Mouse (Mus musculus) heart, postnatal 25 days (tissue): ENCODE data around the gene Espnl. TPM values are rescaled to one million over a fixed set of nuclear protein-coding genes. Genes with fewer than 3 reads are reported as not detected.

Experiments used
- DNase-seq: peaks from one replicate; pipeline ENCODE4 v3.0.0; 2022; ENCODE audit warnings: low spot score
- intact Hi-C: fragments of 180-260 bp; cut with DNase I; formaldehyde crosslinking; loops from one replicate; pipeline ENCODE4 v1.15.1; 2025
- total RNA-seq, 2 experiments: library from RNA; stranded (reverse); gene quantifications; 2 replicates each; pipeline ENCODE4 v1.2.3; 2021

Gene Espnl
- under 1 TPM in 1 of 2 experiments, not detected in 1; 0.05 TPM for total RNA-seq

DNA sequence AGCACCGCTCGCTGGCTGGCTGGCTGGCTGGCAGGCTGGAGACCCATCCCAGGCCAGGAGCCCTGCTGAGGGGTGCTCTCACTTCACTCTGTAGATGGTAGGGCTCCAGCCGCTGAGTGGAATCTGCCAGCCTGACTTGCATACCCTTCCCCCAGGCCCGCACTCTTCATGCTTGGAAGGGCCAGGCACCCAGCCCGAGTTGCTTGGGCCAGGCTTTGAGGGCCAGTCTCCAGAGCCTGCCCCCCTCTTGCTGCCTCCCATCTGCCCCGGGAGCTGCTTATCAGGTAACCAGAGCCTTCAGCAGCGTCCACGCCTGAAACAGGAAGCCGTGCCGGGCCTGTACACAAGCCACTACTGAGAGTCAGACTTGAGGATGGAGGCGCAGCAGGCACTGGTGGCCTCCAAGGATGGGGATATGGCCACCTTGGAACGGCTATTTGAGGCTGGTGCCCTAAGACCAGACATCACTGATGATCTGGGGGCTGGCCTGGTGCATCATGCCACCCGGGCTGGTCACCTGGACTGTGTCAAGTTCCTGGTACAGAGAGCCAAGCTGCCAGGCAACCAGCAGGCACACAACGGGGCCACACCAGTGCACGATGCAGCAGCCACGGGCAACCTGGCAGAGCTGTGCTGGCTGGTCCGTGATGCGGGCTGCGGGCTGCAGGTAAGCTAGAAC is at the start of gene Espnl:
Espnl (plus strand) TSS at position 316 of the 679 bp plus-strand sequence.
- intact Hi-C loops: no loop called here
- DNase-seq: no peak

DNA sequence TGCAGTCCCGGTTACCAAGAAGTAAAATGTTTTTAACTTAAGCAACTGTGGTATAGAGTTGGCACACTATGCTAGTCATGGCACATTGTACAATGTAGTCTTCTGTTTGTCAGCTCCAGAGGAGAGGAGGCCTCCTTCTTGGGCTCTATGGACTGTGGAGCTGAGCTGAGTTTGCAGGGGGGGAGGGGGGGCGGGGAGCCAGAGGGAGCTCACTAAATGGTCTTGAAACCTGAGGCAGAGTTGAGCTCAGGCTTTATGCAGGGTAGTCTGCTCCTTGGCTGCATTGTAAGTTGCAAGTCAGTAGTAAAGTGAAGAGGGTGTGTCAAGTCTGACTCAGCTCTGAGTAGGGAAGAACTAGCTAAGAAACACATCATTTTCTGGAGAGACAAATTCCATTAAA is 49.6 kb upstream of the Espnl start:
- intact Hi-C loops: no loop called here

DNA sequence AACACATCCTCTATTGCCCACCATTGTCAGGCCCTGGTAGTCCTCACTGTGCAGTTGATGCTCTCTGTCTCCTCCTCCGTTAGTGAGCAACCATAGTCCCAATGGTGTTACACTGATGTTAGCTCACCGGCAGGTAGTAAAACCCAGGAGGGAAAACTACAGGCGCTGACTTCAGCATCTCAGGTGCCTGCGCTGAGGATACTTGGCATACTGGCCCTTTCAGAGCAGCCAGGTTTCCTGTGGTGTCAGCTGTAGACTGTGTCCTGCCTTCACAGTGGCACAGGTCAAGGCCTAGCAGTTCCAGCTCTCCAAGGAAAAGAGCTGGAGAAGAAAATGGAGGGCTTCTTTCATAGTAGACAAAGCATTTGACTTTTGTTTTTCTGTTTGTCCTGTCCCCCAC is 45.3 kb upstream of the Espnl start:
- intact Hi-C loops: no loop called here
- DNase-seq: no peak

More for the DNA sequence above, 49.6 kb upstream of the Espnl start:
- DNase-seq: no peak

DNA sequence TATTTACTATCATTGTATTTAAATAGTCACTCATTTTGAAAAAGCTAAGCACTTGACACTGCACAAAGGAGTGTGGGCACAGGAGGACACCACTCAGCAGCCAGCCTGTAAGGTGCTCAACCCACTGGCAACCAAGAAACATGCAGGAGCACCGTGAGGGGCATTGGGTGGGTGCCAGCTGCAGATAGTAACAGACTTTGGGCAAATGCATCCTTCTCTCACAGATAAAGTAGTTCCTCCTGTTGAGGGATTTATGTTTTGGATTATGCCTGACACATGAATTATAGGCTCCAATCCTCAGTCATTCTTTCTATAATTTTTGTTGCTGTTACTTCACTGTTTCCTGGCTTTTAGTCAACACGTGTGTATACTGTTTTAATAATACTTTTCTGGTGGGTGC is 44.4 kb upstream of the Espnl start:
- DNase-seq: no peak

DNA sequence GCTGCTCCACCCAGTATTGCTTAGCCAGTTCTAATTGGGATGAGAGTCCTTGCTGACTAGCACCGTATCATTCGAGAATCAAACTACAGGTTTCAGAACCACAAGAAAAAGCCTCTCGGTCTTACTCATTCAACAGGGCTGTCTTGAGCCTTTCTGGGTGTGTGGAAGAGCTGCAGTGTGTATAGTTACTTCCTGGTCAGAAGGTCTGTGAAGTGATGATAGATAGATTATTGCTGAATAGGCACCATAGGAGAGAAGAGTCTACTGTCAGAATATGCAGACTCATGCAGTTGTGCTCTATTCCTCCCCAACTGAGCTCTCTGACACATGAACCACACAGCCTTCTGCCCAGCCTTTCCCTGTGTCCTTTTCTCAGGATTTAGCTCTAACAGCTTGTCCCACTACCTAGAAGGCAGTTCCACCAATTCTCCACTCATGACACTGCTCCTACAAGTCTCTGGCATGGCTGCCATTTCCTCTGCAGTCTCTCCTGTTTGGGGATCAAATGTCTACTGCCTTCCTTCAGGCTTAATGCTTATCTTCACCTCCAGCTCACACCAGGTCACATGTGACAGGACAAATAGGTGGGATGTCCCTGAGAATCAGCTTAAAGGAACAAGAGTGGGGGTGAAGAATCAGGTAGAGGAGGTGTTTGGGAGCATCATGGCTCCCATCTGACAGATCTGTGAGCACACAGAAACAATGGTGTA is 43.3 kb upstream of the Espnl start:
- intact Hi-C loops: no loop called here
- DNase-seq: no peak

More for the DNA sequence above, 44.4 kb upstream of the Espnl start:
- intact Hi-C loops: no loop called here

DNA sequence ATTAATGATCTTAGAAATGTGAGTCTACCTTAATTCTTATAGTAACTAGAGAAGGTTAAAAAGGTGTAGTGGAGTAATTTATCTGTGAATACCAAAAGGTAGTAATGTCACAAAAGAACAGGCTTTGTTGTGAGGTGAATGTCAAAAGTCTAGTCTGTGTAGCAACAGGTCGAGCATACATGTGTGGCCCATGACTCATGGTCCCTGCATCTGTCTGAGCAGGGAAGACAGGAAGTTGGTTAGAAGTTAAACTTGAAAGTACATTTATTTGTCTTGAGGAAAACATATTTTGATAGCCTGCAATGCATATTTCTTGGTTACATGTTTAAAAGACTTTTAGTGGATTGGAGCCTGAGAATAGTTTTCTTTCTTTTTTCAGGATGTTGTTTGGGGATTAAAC is 42.7 kb upstream of the Espnl start:
- DNase-seq: no peak
- intact Hi-C loops: no loop called here

DNA sequence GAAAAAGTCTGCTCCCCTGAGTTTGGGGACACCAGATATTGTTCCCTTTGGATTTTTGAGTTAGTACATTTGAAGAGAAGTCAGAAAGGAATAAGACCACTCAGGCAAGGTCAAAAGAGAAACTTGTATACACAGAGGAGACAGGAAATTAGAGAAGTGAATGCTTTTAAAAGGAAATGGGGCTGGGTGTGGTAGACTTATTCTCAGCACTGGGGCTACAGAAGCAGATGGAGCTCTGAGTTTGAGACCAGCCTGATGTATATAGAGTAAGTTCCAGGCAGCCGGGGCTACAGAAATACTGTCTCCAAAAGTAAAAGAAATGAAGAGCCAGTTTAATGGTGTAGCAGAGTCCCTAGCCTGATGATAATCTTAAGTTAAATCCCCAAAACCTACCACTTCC is 39.3 kb upstream of the Espnl start:
- intact Hi-C loops: no loop called here
- DNase-seq: no peak

DNA sequence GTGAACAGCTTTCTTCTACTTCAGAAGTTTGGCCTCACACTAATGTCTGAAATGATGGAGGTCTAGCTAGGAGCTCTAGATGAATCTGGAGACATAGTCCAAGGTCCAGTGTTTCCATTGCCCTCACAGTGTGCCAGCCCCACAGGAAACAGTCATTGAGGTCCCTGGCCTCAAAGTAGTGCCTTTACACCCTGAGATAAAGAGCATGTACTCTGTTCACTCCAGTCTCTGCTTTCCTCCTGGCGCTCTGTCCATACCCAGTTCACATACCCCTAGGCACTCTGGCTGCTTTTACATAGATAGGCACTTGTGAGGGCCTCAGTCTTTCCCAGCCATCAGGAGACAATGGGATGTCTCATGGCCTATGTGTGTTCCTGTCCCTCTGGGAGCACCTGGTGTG is 32.5 kb upstream of the Espnl start:
- intact Hi-C loops: no loop called here
- no peak for DNase-seq

DNA sequence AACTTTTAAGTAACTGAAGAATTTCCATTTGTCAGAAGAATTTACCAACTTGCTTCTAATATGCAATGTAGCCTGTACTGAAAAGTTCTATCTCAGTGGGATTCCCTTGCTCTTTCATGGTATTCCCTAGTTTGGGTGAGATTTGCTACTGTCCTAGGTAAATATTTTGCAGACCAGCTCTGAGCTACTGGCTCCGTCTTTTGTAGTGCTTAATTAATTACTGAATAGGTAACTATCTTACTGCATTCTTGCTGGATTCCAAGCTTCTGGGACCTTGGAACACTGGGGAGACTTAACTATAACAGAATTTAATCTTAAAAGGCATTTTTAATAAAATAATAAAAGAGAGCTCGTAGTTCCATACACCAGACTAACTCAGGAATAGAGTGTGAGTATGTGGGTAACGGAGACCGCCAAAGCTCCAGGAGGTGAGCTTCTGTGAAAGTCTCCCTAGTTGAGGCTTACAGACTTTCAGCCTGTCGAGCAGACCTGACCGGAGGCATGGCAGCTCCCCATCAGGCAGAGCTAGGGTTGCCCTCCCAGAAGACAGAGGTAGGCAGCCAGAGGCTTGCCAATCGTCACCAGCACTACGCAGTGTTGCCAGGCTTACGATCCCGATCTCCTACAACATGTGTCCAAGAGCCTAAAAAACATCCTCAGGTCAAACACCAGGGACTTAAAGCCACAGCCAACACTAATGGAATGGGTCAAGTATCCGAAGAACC is 29.6 kb upstream of the Espnl start:
- DNase-seq: no peak
- intact Hi-C loops: no loop called here

DNA sequence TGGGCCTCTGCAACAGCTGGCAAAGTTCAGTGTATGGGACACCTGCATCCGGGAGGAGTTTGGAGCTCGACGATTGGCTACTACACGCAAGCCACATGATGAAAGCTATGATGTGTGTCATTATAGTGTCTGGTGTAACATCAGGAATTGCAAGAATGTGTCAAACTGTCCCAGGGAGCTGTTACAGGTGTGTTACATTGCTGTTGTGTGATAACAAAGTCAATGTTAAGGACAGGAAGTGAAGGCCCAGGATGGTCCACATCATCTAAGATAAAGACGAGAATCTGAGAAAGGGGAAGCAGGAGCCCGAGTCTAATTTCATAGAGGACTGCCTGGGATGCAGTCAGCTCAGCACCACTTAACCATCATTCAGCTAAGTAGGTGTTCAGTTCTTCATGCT is 26.3 kb upstream of the Espnl start:
- DNase-seq: no peak
- intact Hi-C loops: loop anchor here (5.0 kb wide), 1 partner anchor 43 kb away; the partner anchor contains the start of gene Ube2f

DNA sequence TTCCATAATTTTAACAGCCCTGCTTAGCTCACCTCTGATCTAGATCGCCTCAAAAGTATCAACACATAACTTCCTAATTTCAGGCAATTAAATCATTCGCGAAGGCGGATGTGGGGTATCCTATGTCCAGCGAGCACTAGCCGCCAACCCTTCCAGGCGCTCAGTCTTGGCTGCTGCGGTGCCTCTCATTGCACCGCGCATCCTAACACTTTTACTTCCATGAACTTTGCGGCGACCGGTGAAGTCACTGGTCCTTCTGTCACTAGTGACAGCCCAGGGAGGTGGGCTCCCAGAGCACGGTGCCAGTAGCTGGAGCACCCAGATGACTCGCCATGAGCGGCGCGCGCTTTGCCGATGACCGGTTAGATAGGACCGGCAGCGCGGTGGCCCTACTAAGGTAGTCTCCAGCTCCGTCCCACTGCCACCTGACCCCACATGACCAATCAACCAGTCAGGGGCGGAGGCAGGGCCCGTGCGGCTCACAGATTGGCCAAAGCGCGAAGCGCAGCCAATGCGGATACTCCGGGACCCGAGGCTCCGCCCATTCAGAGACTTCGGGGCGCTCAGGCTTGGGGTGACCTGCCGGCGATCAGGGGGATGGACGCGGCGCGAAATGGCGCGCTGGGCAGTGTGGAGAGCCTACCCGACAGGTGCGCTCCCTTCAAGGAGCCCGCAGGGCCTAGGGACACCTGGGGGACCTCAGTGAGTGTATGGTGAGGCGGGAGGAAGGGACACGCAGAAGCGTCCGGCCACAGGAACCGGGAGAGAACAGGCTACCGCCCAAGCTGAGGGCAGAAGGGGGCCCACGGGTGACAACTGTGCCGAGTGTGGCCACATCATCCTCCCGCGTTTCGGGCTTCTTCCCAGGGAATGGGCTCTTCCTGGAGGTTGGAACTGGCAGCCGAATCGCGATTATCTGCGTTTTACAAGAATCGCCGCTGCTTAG is 23.8 kb upstream of the Espnl start, which contains the start of gene Scly:
Scly (plus strand) TSS at position 540 of the 946 bp plus-strand sequence.
- intact Hi-C loops: loop anchor here (5.0 kb wide), 1 partner anchor 46 kb away; the partner anchor contains the start of gene Ube2f
- peak; percentile 95 for DNase-seq

DNA sequence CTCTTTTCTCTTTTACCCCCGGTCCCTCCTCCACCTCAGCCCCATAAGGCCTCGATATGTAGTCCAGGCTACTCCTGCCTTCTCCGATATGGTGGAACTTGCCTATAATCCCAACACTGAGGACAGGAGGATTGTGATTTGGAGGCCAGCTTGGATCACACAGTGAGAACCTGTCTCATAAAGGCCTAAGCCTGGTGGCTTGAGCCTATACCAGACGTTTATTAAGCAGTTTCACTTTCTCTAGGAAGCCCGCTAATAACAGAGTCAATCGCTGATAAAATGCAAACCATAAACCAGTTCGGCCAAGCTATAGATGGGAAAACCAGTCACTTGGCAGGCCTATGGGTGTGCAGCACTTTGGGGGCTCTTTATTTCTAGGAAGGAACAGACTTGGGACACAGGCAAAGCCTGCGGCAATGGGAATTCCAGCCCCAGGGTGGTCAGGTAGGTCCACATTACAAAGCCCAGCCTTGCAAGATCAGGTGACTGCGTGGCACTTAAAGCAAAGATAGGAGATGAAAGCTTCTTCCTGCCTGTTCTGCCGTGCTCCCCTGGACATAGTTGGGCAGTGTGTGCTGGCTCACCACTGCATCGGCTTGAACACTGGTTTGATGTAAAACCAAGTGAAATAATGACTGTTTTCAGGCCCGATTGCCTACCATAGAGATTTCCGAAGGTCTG is 22.7 kb upstream of the Espnl start:
- no peak for DNase-seq
- intact Hi-C loops: loop anchor here (5.0 kb wide), 1 partner anchor 47 kb away; the partner anchor contains the start of gene Ube2f

DNA sequence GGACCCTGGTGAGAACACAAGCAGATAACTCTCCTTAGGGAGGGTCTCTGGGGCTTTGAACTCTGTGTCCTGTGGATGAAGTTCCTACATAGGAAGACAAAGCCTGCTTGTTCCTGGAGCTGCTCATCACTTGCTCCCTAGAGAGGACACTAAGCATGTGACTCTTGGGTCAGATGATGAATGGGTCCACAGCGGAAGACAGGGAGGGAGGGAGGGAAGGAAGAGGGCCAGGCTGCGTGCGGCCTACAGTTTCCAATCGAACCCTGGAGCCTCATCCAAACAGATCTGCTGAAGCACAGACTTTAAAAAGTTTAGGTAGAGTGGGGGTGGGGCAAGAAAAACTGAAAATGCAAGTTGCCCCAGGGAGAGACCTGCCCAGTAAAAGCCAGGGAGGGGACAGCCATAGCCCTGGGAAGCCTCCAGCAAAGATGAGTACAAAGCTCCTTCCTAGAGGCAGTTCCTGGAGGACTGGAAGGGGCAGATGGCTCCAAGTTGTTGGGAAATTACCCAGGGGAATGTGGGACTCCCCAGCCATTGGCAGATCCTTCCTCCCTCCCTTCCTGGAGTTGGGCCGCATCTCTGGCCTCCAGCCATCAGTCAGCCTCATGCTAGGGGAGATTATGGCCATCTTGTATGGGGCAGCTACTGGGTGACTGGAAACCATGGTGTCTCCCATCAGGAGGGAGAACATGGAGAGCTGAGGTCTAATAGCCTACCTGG is 22.0 kb upstream of the Espnl start:
- peak; percentile 17 for DNase-seq
- intact Hi-C loops: loop anchor here (5.0 kb wide), 1 partner anchor 48 kb away; the partner anchor contains the start of gene Ube2f

DNA sequence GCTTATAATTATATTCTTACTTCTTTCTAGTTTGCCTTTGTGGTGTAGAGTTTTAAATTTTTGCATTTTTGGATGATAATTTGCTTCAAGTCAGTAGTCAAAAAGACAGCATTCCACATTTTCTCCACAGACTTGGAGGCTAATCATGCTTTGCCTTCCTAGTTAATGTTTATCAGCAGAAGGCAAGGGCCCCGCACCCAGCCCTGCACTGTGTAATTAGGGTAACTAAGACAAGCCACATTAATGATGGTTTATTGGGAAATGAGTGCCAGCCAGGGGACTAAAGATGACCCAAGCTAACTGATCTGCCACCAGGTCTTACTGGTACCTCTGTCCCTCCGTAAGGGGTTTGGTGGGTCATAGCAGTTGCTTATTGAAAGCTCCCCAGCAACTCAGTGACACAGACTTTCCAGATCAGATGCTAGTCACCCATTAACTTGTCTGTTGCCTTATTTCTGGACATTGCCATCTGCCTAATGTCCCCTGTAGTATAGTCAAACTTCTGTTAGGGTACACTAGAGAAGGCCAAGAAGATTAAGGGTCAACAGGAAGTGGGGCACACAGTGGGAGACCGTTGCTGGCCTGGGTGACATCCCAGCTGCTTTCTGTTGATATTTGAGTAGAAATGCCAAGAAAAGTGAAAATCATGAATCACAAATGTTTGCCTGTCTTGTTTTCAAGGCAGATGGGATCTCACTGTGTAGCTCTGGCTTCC is 20.5 kb upstream of the Espnl start:
- intact Hi-C loops: no loop called here
- DNase-seq: no peak

DNA sequence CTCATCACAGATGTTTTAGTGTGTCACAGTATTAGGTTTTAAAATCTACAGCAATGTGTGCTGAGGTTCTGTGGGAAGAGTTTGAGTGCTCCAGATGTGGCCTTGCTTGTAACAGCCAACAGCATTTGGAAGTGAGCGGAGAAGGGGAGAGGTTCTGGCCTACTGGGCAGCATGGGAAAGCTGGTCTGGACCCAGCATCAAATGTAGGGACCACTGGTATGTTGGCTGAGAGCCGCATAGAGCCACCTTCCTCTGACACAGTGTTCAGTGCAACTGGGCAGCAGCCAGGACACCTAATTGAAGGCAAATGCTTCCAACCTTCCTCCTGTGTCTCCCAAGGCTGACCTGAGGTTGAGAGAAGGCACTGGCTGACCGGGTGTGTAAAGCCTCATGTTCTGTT is 19.9 kb upstream of the Espnl start:
- intact Hi-C loops: no loop called here
- DNase-seq: no peak

DNA sequence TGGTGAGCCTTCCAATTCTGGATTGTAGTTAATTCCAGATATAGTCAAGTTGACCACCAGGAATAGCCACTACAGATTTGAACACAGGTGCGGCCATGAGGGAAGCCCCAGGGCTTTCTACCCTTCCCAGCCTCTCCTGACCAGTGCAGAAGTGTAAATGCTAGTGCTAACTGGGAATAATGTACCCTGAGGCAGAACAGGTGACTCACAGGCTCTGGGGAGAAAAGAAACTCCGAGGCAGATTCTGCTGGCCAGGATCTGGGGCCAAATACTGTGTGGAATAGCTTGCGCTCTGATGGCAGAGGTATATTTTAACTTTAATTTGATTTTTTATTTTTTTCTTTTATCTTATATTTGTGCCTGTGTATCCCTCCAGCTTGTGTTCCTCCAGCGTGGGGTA is 17.3 kb upstream of the Espnl start:
- intact Hi-C loops: no loop called here
- DNase-seq: no peak

DNA sequence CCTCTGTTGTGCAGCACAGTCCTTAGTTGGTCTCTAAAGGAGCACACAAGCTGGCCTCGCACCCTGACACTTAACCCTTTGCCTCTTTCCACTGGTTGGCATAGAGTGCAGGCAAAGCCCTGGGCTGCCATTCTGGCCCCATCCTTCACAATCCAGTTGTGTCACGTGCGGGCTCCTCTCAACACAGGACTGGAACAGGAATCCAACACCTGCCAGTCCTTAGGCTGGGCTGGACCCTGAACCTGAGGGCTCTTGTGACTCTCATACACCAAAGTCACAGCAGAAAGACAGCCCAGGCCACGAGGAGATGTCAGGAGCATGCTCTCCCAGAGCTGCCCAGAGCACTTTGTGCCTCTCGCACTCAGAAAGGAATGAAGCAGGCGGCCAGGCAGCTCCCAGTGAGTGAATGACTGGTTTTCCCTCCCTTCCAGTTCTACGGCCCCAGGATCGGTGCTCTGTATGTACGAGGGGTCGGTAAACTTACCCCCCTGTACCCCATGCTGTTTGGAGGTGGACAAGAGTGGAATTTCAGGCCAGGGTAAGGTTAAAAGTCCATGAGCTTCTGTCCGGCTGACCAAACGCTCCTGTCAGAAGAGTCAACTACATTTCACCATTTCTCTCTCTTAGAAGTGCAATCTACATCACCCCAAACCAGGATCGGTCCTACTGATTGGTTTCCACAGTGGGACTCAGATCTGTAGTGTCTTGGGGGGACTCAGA is 12.3 kb upstream of the Espnl start:
- no peak for DNase-seq
- intact Hi-C loops: no loop called here
